Mouse (Mus musculus): ENCODE measurements around the gene Aifm3.

Gene Aifm3

DNA sequence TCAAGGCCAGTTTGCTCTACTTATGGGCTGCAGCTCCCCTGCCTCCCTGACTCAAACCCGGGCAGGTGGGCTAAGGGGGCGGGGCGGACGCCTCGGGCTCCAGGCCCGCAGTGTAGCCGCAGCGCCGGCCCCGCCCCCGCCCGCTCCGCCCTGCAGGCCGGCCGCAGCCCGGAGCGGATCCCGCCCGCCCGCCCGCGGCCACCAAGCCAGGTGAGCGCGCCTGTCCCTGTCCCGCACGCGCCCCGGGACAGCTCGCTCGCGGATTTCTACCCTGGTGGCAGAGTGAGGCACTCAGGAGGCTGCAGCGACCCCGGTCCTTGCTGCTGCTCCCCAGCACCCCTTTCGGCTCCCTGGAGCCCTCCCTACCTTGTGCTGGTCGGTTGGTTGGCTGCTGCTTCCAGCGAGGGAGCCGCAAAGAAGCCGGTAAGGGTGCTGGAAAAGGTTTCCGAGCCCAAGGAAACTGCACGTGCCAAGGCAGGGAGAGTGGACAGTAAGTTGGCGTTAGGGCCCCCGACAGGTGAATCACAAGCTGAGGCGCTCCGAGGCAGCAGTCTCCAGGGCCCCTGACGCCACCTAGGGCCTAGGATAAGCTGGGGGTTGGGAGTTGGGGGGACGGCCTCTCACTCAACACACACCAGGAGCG lies at the start of gene Aifm3:
Aifm3 (plus strand) TSS at position 143 of the 643 bp plus-strand sequence.
- peak in 1 of 2 experiments; percentile 34 for DNase-seq (ENCODE audit: low spot score in 2 of 2)

DNA sequence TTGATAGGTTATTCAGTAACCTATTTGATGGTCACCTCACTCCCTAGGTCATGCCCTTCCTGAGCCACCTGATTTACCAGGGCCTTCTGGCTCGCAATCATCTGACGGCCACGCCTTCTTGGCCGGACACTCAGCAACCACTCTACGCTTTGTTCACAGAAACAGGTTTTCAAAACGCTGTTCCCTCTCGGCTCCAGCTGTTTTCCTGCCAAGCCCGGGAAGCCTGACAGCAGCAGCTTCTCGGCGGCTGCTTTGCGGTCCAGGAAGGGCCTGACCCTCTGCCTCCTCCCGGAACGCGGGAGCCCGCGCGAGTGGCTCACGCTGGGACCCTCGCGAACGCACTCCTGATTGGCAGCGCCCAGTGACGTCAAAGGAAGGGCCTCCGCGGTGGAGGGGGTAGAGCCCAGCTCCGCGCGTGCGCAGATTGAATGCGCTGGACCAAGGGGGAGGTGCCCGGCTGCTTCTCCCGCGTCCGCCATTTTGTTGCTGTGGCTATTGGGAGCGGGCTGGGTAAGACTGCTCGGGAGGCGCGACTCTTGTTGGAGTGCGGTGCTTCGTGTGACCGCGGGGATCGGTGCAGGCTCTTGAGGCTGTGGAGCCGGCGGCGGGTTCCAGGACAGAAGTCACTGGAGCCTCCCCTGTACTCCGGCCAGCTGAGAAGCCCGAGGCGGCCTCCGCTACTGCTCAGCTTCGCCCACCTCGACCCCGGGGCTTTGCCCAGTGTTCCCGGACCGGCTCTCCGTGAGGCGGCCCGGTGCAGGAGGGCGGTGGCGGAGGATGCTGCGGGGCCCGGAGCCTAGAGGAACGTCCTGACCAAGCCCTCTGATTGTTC lies 37.7 kb upstream of the Aifm3 start, which contains the start of gene Crkl:
Crkl (plus strand) TSS at position 447 of the 832 bp plus-strand sequence.
- DNase-seq (ENCODE audit: low spot score in 2 of 2): peak; percentile 93 to 95

DNA sequence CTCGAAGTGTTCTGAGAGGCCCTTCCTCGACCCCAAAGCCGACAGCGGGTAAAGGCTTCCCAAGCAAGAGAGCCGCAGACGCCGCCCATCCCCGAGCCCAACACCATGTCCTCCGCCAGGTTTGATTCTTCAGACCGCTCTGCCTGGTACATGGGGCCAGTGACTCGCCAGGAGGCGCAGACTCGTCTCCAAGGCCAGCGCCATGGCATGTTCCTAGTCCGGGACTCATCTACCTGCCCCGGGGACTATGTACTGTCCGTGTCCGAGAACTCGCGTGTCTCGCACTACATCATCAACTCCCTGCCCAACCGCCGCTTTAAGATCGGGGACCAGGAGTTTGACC lies 37.1 kb upstream of the Aifm3 start:
- peak; percentile 21 to 73 for DNase-seq (ENCODE audit: low spot score in 2 of 2)

DNA sequence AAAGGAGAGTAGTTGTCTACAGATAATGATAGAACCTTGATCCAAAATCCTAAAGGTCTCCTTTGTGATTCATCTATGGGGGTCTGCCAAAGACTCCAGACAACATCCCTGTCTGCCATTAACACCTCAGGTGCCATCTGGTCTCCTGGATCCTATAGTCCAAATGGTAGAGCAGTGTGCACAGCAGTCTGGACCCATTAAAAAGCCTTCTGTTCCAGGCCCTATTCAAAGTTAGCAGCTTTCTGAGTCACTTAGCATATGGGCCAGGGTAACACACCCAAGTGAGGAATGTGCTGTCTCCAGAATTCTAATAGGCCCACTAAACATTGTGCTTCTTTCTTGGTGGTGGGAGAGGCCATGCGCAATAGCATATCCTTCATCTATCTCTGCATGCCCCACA lies 32.5 kb upstream of the Aifm3 start:
- DNase-seq (ENCODE audit: low spot score in 2 of 2): no peak

DNA sequence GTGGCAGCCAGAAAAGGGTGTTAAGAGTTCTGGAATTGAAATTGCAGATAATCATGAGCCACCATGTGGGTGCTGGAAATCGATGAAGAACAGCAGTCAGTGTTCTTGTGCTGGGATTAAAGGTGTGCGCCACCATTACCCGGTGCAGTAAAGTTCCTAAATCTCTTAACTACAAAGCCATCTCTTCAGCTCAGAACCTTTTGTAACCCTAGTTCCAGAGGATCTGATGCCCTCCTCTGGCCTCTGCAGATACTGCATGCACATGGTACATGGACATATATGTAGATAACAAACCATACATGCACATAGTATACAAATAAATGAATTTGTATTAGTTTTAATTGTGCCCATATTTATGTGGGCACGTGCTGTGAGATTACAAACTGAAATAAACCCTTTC lies 29.2 kb upstream of the Aifm3 start:
- no peak for DNase-seq (ENCODE audit: low spot score in 2 of 2)

DNA sequence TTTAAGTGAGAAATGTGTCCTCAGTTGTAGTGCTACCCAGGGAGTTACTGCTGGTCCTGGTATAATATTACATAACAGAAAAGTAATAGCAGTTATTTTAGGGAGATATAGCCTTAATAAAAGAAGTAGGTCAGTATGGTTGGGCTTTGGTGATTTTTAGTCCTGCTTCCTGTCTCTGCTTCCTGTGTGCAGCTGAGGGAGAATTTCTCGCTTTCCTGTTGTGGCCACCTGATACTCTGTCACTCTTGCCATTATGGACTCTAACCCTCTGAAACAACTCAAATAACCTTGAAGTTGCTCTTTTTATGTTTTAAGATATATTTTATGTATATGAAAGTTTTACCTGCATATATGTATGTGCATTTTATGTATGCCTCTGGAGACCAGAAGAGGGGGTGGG lies 27.8 kb upstream of the Aifm3 start:
- DNase-seq (ENCODE audit: low spot score in 2 of 2): no peak

DNA sequence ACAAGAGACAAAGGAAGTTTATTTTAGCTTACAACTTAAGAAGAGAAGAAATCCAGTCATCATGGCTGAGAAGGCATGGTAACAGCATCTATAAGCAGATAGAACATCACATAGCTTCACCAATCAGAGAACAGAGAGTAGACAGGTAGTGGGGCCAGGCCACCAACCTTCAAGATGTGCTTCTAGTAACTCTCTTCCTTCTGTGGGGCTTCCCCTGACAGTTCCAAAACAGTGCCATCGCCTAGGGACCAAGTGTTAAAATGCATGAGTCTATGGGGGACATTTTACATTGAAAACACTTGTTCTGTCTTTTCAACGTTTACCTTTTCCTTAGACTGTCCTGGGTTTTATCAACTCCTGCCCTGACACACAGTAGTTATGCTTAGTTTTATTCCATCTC lies 26.2 kb upstream of the Aifm3 start:
- DNase-seq (ENCODE audit: low spot score in 2 of 2): no peak

DNA sequence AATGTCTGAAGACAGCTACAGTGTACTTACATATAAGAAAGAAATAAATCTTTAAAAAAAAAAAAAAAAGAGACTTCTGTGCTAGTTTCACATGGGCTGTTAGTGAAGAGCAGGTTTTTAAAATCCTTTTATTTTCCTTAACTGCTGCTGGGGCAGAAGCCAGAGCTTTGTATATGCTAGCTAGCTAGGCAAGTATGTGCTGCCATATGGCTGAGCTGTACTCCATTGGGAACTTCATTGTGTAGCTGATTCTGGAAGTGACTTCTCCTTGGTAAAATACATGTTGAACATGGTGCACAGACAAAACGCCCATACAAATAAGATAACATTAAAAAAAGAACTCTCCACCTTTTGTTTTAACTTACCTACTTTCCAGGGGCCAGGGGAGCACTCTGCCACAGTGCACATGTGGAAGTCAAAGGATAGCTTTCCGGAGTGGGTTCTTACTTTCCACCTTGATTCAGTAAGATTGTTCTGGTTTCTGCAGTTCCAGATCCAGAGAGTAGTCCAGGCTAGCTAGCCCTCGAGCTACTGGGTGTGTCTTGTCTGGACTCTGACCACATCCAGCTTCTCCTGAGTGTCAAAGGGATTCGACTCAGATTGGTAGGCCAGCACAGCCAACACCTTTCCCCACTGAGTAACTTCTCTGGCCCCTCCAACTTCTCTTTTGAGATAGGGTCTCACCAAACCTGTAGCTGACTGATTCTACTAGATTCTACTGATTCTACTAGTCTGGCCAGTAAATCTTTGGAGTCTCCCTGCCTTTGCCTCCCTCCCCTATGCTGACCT lies 22.3 kb upstream of the Aifm3 start:
- no peak for DNase-seq (ENCODE audit: low spot score in 2 of 2)

DNA sequence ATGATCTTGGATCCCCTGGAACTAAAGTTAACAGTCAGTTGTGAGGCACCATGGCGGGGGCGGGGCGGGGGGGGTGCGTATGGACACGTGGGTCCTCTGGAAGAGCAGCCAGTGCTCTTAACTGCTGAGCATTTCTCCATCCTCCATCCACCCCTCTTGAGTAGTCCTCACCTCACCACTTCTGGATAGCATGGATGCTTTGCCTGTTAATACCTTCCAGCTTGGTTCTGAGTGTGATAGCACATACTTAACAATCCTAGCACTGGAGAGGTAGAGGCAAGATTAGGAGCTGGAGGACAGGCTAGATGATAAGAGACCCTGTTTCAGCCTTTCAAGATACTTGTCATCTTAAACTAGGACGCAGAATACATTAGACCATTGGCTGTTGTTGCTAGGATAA lies 16.9 kb upstream of the Aifm3 start:
- DNase-seq (ENCODE audit: low spot score in 2 of 2): no peak

DNA sequence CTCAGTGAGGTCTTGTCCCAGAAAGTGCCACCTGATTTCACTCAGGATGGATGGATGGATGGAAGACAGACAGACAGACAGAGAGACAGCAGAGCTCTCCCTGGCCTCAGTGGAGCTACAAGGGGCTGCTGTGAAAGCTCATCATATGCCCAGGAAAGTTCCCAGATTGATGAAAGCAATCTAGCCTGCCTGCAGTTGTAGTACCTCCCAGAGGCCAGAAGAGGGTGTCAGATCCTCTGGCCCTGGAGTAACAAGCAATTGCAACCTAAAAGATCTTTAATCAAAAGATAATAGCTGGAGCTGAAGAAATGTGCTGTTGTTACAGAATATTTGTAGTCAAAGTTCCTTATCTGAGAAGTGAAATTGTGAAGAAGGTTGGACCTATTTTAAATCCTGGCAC lies 15.3 kb upstream of the Aifm3 start:
- no peak for DNase-seq (ENCODE audit: low spot score in 2 of 2)

DNA sequence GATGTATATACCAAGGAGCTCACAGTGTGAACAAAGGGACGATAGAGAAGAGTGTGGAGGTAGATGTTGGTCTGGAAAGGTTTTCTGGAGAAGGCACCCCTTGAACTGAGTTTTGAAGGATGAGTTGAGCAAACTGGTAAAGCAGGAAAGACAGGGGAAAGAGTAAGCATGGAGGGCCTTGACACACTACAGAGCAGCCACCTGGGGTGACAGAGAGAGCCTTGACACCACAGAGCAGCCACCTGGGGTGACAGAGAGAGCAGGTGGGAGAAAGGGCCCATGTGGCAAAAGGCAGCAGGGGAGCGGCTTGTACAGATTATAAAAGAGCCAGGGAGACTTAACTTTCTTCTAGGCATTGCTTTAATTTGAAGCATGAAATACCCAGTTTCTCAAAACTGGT lies 14.7 kb upstream of the Aifm3 start:
- DNase-seq (ENCODE audit: low spot score in 2 of 2): no peak

DNA sequence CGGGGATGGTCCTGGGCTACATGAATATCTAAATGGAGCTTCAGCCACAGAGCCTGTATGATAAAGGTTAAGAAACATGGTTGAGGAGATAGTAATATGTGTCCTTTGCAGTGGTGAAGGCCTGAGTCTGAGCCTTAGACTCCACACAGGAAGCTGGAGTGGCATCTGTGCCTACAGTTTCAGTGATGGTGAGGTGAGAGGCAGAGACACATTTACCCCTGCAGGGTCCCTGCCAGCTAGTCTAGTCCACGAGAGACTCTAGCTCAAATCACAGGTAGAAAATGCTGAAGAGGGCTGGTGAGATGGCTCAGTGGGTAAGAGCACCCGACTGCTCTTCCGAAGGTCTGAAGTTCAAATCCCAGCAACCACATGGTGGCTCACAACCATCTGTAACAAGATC lies 14.1 kb upstream of the Aifm3 start:
- DNase-seq (ENCODE audit: low spot score in 2 of 2): no peak

DNA sequence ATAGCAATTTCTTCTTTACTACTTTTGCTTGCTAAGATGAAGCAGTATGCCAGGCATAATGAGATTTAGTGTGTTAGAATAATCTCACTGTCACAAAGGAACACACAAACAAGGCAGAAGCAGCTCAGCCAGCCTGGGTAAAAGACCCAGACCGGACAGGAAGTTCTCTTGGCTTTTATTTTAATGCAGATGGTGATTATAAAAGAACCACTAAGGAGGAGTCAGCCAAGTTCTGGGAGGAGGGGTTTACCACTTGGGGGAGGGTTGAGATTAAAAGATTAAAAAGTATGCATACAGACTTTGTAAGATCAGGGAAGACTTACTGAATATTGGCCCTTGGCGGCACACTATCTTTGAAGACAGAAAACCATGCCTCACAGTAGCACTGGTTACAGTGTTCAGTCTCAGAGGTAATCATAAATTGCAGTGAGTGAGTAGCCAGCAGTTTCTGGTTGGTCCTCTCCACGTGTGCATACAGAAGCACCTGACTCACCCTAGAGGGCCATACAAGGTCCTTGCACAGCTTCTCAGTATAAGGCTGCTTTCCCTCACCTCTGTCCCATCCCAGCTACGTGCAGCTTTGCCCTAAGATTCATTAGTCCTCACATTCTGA lies 11.0 kb upstream of the Aifm3 start:
- DNase-seq (ENCODE audit: low spot score in 2 of 2): no peak

DNA sequence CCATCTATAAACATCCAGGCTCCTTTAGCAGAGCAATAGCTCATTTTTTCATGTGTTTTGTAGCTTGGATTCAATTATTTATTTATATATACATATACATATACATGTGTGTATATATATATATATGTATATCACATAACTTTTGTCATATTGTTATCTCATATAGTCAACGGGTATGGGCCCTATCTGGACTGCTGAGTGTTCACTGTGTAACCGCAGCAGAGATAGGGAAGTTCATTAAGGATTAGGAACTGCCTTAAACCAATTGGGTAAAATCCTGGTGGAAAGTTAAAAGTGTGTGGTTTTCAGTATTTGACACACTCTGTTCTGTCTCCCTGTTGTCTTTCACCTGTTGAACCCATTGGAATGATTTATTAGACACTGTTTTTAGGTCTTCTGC lies 7.9 kb upstream of the Aifm3 start:
- DNase-seq (ENCODE audit: low spot score in 2 of 2): no peak

DNA sequence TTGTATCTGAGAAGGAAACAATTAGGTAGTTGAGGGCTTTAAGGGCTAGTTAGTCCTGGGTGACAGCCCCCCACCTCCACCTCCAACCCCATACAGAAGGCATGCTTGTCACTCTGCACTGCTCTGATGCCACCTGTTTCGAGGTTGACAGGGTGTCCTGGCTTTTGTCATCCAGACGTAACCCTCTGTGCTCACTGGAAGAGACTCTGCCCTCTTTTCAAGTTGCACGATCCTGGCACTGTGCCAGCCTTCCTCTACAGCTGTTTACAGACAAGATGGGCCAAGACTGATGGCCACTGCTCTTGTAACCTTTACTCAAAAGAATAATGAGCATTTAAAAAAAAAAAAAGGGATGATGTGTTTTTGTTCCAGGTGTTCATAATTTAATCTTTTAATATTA lies 2.9 kb upstream of the Aifm3 start:
- DNase-seq (ENCODE audit: low spot score in 2 of 2): no peak

DNA sequence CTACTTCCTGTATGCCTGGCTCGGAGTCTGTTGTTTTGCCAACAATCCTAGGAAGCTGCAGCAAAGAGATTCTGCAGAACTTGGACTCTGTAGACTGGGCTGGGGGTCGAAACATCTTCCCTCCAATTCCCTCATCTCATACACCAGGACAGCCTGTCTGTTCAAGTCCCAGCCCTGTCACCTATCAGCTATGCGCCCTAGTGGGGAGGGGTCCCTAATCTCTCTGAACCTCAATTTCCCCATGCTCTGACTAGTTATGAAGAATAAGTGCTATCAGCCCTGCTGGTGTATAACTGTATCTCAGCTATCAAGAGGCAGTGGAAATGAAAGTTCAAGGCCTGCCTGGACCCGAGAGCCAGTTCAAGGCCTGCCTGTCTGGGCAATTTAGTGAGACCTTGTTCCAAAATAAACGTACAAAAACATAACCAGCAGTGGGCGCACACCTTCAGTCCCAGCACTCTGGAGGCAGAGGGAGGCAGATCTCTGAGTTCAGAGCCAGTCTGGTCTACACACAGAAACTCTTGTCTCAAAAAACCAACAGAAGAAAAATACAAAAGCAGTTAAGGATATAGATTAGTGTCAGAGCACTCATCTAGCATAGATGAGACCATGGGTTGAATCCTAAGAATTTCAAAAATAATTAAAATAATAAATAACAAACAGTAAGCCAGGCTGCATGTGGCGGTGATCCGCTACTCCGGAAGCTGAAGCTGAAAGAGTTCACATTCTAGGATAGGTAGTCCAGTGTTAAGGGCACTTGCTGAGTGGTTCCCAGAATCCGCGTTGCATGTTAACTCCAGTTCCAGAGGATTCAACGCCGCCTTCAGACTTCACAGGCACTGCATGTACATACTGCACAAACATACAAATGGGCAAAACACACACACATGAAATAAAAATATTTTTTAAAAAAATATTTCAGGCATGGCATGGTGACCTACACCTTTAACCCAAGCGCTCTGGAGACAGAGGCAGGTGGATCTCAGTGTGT lies 638 bp upstream of the Aifm3 start:
- DNase-seq (ENCODE audit: low spot score in 2 of 2): no peak

DNA sequence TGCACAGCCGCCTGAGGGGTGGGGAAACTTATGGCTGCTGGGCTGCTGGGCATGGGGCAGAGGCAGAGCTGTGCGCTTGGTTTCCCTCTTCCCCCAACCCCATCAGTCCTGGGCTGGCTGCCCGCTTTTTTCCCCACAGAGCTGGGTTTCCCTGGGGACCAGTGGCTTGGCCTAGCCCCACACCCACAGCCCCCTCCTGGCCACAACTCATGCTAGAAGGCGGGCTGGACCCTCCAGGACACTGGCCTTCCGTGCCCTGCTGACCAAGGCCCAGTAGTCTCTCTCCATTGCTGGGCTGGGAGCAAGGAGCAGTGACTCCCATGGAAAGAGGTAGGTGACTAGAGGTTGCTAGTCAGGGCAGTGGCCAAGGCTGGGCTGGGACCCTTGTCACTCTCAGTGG lies 1.7 kb downstream of the Aifm3 start:
- no peak for DNase-seq (ENCODE audit: low spot score in 2 of 2)

DNA sequence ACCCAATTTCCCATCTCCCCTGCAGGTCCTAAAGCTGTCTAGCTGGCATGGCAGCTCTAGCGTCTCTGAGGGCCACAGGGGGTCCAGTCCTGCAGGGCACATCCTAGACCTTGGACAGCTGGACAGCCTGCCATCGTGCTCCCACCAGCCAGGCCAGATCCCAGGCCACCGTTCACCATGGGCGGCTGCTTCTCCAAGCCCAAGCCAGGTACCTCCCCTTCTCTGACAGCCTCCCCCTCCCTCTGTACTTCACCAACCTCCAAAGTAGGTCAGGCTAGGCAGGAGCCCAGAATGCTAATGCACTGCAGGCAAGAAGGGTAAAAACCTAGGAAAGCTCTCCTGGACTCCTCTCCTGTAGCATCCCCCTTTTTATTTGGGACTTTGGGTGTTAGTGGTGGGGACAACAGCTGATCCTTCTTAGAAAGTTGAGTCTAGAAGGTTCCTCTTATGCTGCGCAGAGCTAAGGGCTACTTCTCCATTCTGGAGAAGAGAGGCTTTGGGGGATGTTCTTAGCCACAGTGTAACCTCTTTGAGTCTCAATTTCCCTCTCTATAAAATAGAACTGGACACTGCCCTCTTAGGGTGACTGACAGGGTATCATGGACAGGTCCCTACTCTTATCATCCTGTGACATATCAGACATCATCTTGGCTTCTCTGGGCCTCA lies 2.6 kb downstream of the Aifm3 start:
- no peak for DNase-seq (ENCODE audit: low spot score in 2 of 2)

DNA sequence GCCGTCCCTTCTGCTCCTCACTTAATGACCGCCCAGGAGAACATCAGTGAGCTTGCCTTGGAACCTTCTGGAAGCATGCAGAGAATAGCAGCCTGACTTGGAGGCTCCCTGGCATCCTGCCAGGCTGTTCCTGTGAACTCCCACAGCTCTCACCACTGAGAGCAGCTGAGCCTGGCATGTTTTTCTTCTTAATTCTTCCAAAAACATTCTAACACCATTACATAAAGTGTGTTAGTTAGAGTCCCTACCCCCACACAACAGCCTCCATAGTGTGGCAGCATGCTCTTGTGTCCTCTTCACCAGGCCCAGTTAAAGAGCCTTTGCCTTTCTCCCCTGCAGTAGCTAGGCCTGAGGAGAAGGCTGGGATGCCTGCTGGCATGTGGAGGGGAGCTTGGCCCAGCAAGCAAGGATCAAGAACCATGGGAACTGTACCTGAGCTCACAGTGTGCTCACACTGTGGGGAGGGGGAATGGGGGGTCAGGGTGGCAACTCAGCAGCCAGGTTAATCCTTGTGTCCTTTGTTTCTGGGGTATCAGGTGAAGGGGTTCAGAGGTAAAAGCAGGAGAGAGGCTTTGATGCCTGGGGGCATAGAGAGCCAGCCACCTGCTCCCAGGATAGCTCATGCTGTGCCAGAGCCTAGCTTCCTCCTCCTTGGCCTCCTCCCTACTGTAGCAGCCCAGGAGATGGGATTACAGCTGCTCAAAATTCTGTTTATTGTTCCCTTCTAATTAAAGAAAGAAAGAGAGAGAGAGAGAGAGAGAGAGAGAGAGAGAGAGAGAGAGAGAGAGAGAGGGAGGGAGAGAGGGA lies 7.3 kb downstream of the Aifm3 start:
- DNase-seq (ENCODE audit: low spot score in 2 of 2): no peak

Data from urinary bladder, adult 18-20 months (tissue).